Mouse (Mus musculus) testis, adult 2 months (tissue): ENCODE results near the gene Ncoa5. TPM values are rescaled to one million over a fixed set of nuclear protein-coding genes. Genes with fewer than 3 reads are reported as not detected.

Source experiments
- H3K27ac ChIP-seq: fragments of 200-500 bp; 2 replicates; pipeline ENCODE4 v1.5.1; 2012; ENCODE audit warnings: low read depth, low read length; ENCODE audit not compliant: control insufficient read depth, insufficient read depth
- H3K27me3 ChIP-seq: fragments of 200-500 bp; 2 replicates; pipeline ENCODE4 v1.6.1; 2012; ENCODE audit warnings: mild to moderate bottlenecking, low read length, moderate library complexity; ENCODE audit not compliant: control insufficient read depth, insufficient read depth
- H3K36me3 ChIP-seq: fragments of 200-500 bp; 2 replicates; pipeline ENCODE4 v1.6.1; 2012; ENCODE audit warnings: mild to moderate bottlenecking, low read length; ENCODE audit not compliant: control insufficient read depth, insufficient read depth
- H3K4me1 ChIP-seq: fragments of 200-500 bp; 2 replicates; pipeline ENCODE4 v1.6.1; 2012; ENCODE audit warnings: low read length; ENCODE audit not compliant: control insufficient read depth, insufficient read depth
- H3K4me3 ChIP-seq: fragments of 200-500 bp; 2 replicates; pipeline ENCODE4 v1.5.1; 2012; ENCODE audit warnings: low read depth, mild to moderate bottlenecking, low read length, moderate library complexity, mixed read lengths; ENCODE audit not compliant: control insufficient read depth
- CTCF ChIP-seq: fragments of 200-500 bp; IDR thresholded peaks from 2 replicates; pipeline ENCODE4 v1.5.1; 2012; ENCODE audit warnings: low read depth, mild to moderate bottlenecking, inconsistent platforms, low read length, moderate library complexity; ENCODE audit not compliant: control insufficient read depth, insufficient read depth, insufficient replicate concordance
- POLR2A ChIP-seq: fragments of 200-500 bp; IDR thresholded peaks from 2 replicates; pipeline ENCODE4 v1.6.1; 2012; ENCODE audit warnings: low read depth, mild to moderate bottlenecking, inconsistent platforms, low read length, moderate library complexity; ENCODE audit not compliant: control insufficient read depth
- polyA plus RNA-seq: library from polyadenylated mRNA; depleted of rRNA; stranded (reverse); fragments of >200 nt; gene quantifications from 2 replicates; pipeline ENCODE4 v1.2.3, GENCODE M21; 2012

The Ncoa5 gene
- polyA plus RNA-seq, 1 experiment: 37.0 TPM

- Histone ChIP-seq H3K4me1 (peaks cover 2% of the 10 kb centered on the region; the same call in 1 of the 2 replicates), H3K27me3 (no peaks in the 10 kb centered on the region), H3K36me3 (no peaks in the 10 kb centered on the region), H3K4me3 (no peak overlapping the region), H3K27ac (no peak overlapping the region)
- no peak for TF ChIP-seq POLR2A
- no peak for TF ChIP-seq CTCF
Measured at GRCm38 (mm10) chr2:165074081-165074884, 39.6 kb upstream of the Ncoa5 start.

- Histone ChIP-seq H3K4me1 (peaks cover 2% of the 10 kb centered on the region; the same call in 1 of the 2 replicates), H3K36me3 (no peaks in the 10 kb centered on the region), H3K27ac (no peak overlapping the region), H3K4me3 (no peak overlapping the region), H3K27me3 (no peaks in the 10 kb centered on the region)
- TF ChIP-seq POLR2A (no peak), CTCF (no peak)
Measured at GRCm38 (mm10) chr2:165073381-165073781, 38.7 kb upstream of the Ncoa5 start.

GRCm38 (mm10) chr2:165070096-165070816 is 35.6 kb upstream of the Ncoa5 start:
- Histone ChIP-seq H3K4me1 (peaks cover 2% of the 10 kb centered on the region; the same call in 1 of the 2 replicates), H3K4me3 (no peak overlapping the region), H3K36me3 (no peaks in the 10 kb centered on the region), H3K27me3 (no peaks in the 10 kb centered on the region), H3K27ac (no peak overlapping the region)
- TF ChIP-seq POLR2A: no peak
- peak; percentile 15; the same call in 1 of the 2 replicates for TF ChIP-seq CTCF

- Histone ChIP-seq H3K27me3 (no peaks in the 10 kb centered on the region), H3K36me3 (no peaks in the 10 kb centered on the region), H3K4me3 (no peak overlapping the region), H3K27ac (no peak overlapping the region), H3K4me1 (peaks cover 2% of the 10 kb centered on the region; the same call in 1 of the 2 replicates)
- TF ChIP-seq CTCF (no peak), POLR2A (no peak)
Measured at GRCm38 (mm10) chr2:165068806-165069205, 34.1 kb upstream of the Ncoa5 start.

- TF ChIP-seq POLR2A: no peak
- no peak for TF ChIP-seq CTCF
- no peak overlapping the region for H3K4me3 ChIP-seq
- no peaks in the 10 kb centered on the region for H3K4me1 ChIP-seq
- H3K36me3 ChIP-seq: no peaks in the 10 kb centered on the region
- H3K27ac ChIP-seq: no peak overlapping the region
- no peaks in the 10 kb centered on the region for H3K27me3 ChIP-seq
Measured at GRCm38 (mm10) chr2:165064489-165064888, 29.8 kb upstream of the Ncoa5 start.

GRCm38 (mm10) chr2:165061638-165062433 is 27.2 kb upstream of the Ncoa5 start:
- H3K27me3 ChIP-seq: no peaks in the 10 kb centered on the region
- no peak overlapping the region for H3K27ac ChIP-seq
- no peaks in the 10 kb centered on the region for H3K36me3 ChIP-seq
- TF ChIP-seq POLR2A (no peak), CTCF (no peak)
- H3K4me3 ChIP-seq: no peak overlapping the region
- H3K4me1 ChIP-seq: no peaks in the 10 kb centered on the region

- Histone ChIP-seq H3K4me1 (no peaks in the 10 kb centered on the region), H3K27ac (no peak overlapping the region), H3K36me3 (no peaks in the 10 kb centered on the region), H3K4me3 (no peak overlapping the region), H3K27me3 (no peaks in the 10 kb centered on the region)
- TF ChIP-seq POLR2A (no peak), CTCF (no peak)
Measured at GRCm38 (mm10) chr2:165059961-165060360, 25.3 kb upstream of the Ncoa5 start.
